Mouse (Mus musculus) thymus, adult 2 months (tissue): ENCODE data around the gene Tigit.

Experiments
- CTCF ChIP-seq: fragments of 200-500 bp; IDR thresholded peaks from 2 replicates; pipeline ENCODE4 v1.5.1; 2012; ENCODE audit warnings: mild to moderate bottlenecking, control low read depth, low read length, moderate library complexity, borderline replicate concordance; ENCODE audit not compliant: control insufficient read depth, poor library complexity, insufficient read depth; ENCODE audit errors: extremely low read depth
- POLR2A ChIP-seq: fragments of 200-500 bp; IDR thresholded peaks from 2 replicates; pipeline ENCODE4 v1.6.1; 2012; ENCODE audit warnings: mild to moderate bottlenecking, low read length, control low read depth, moderate library complexity; ENCODE audit not compliant: control insufficient read depth, poor library complexity, insufficient read depth; ENCODE audit errors: extremely low read depth

- no peak for TF ChIP-seq CTCF
- no peak for TF ChIP-seq POLR2A
Measured at GRCm38 (mm10) chr16:43618286-43618685, 45.7 kb downstream of the Tigit start.
